In the genomic region with DNA sequence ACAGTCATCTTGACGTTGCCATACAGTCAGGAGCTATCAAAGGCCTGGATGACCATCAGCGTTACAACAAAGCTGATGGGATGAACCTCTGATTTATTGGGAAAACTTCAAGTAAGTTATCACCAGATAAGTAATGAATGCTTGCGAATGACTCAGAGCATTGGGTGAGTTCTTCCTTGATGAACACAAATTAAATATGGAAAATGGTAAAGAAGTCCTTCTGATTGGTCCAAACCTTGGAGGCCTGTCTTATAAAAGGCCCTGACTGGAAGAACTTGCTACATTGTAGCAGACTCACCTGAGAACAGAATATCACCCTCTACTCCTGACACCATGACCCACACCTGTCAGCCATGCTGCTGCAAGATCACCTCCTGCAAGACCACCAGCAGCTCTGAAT, we compare ENCODE assay signal across 51 mouse cellular contexts. TPM values are rescaled to one million over a fixed set of nuclear protein-coding genes. Genes with fewer than 3 reads are reported as not detected.
"Had no signal": no experiment of that assay in that cellular context is flagged by ENCODE, and none has a peak within 500 bp of the region (broad histone marks: within the 10 kb centered on the region; RNA-seq: fewer than 3 reads in every experiment).

Gene Gm11565 (plus strand): TSS at position 301 of the 400 bp plus-strand sequence.

- H3K27me3 ChIP-seq: heart, embryonic 12.5 days; heart, embryonic 13.5 days; heart, embryonic 15.5 days; hindbrain, embryonic 12.5 days; hindbrain, embryonic 13.5 days; hindbrain, embryonic 15.5 days; intestine, embryonic 15.5 days; kidney, embryonic 15.5 days had no signal

- DNase-seq: heart, adult 2 months; heart, postnatal 10 days; heart, postnatal 14 days; heart, postnatal 36 days; heart, postnatal 4 days; kidney, adult 11 months; kidney, adult 18-20 months; kidney, adult 2 months; kidney, adult 8-10 months; kidney, adult 9 months; kidney, postnatal 10 days; kidney, postnatal 14 days; kidney, postnatal 36 days; kidney, postnatal 4 days; layer of hippocampus, adult 9-11 months; layer of hippocampus, postnatal 36 days had no signal

- H3K9me3 ChIP-seq: heart, embryonic 10.5 days; heart, embryonic 12.5 days; heart, embryonic 13.5 days; heart, embryonic 15.5 days; hindbrain, embryonic 10.5 days; hindbrain, embryonic 12.5 days; hindbrain, embryonic 13.5 days; hindbrain, embryonic 15.5 days; intestine, embryonic 15.5 days; kidney, embryonic 15.5 days had no signal

- ATAC-seq: hindbrain, embryonic 16.5 days; hindbrain, postnatal 0 days; inflammation-experienced regulatory T-cells, adult 6 months; intestine, embryonic 15.5 days; intestine, embryonic 16.5 days; intestine, postnatal 0 days had no signal

- H3K4me3 ChIP-seq: heart, adult 2 months; heart, embryonic 10.5 days; heart, embryonic 12.5 days; heart, embryonic 13.5 days; heart, embryonic 15.5 days; hindbrain, embryonic 10.5 days; hindbrain, embryonic 12.5 days; hindbrain, embryonic 13.5 days; hindbrain, embryonic 15.5 days; intestine, embryonic 15.5 days; kidney, embryonic 15.5 days; layer of hippocampus, adult 2 months had no signal

- H3K36me3 ChIP-seq: heart, embryonic 10.5 days; heart, embryonic 12.5 days; heart, embryonic 13.5 days; heart, embryonic 15.5 days; hindbrain, embryonic 10.5 days; hindbrain, embryonic 12.5 days; hindbrain, embryonic 13.5 days; hindbrain, embryonic 15.5 days; intestine, embryonic 15.5 days; kidney, embryonic 15.5 days had no signal

- H3K27ac ChIP-seq: heart, adult 2 months; heart, embryonic 10.5 days; heart, embryonic 13.5 days; heart, embryonic 15.5 days; hindbrain, embryonic 10.5 days; hindbrain, embryonic 12.5 days; hindbrain, embryonic 13.5 days; hindbrain, embryonic 14.5 days; hindbrain, embryonic 15.5 days; hindbrain, postnatal 0 days; intestine, embryonic 15.5 days; kidney, embryonic 15.5 days; kidney, postnatal 0 days; layer of hippocampus, adult 2 months had no signal

- H3K4me1 ChIP-seq: heart, embryonic 10.5 days; heart, embryonic 12.5 days; heart, embryonic 13.5 days; heart, embryonic 15.5 days; hindbrain, embryonic 10.5 days; hindbrain, embryonic 12.5 days; hindbrain, embryonic 13.5 days; hindbrain, embryonic 15.5 days; intestine, embryonic 15.5 days; kidney, embryonic 15.5 days had no signal

RNA-seq across cellular contexts. Expression of gene Gm11565, which starts in this region (rescaled TPM):
- total RNA-seq: heart, adult 2 months; heart, adult 8-10 months; heart, postnatal 10 days; heart, postnatal 14 days; heart, postnatal 25 days; heart, postnatal 36 days; heart, postnatal 4 days; hematopoietic stem cell, adult 5-6 weeks; hindbrain, postnatal 0 days; layer of hippocampus, adult 18-20 months; layer of hippocampus, adult 2 months; layer of hippocampus, adult 8-10 months; layer of hippocampus, postnatal 10 days; layer of hippocampus, postnatal 14 days; layer of hippocampus, postnatal 25 days; layer of hippocampus, postnatal 36 days had no signal
- polyA plus RNA-seq: heart, adult 2 months; heart, embryonic 10.5 days; heart, embryonic 11.5 days; heart, embryonic 12.5 days; heart, embryonic 13.5 days; heart, embryonic 14.5 days; heart, embryonic 15.5 days; heart, embryonic 16.5 days; heart, postnatal 0 days; hindbrain, embryonic 10.5 days; hindbrain, embryonic 11.5 days; hindbrain, embryonic 12.5 days; hindbrain, embryonic 13.5 days; hindbrain, embryonic 14.5 days; hindbrain, embryonic 15.5 days; hindbrain, embryonic 16.5 days; hindbrain, postnatal 0 days; inflammation-experienced regulatory T-cells, adult 6 months; intestine, embryonic 14.5 days; intestine, embryonic 15.5 days; intestine, embryonic 16.5 days; intestine, postnatal 0 days; kidney, adult 2 months; kidney, embryonic 14.5 days; kidney, embryonic 15.5 days; kidney, embryonic 16.5 days; kidney, postnatal 0 days; large intestine, adult 2 months had no signal
